Mouse (Mus musculus): ENCODE measurements around the gene Plxna3.

Gene Plxna3

GRCm38 (mm10) chrX:74367512-74367911 lies 38.6 kb downstream of the Plxna3 start:
- CTCF ChIA-PET = interaction anchor here (0.6 kb wide), 1 partner anchor 466 kb away, joined by 4 read pairs; no protein-coding TSS in a partner anchor

DNA sequence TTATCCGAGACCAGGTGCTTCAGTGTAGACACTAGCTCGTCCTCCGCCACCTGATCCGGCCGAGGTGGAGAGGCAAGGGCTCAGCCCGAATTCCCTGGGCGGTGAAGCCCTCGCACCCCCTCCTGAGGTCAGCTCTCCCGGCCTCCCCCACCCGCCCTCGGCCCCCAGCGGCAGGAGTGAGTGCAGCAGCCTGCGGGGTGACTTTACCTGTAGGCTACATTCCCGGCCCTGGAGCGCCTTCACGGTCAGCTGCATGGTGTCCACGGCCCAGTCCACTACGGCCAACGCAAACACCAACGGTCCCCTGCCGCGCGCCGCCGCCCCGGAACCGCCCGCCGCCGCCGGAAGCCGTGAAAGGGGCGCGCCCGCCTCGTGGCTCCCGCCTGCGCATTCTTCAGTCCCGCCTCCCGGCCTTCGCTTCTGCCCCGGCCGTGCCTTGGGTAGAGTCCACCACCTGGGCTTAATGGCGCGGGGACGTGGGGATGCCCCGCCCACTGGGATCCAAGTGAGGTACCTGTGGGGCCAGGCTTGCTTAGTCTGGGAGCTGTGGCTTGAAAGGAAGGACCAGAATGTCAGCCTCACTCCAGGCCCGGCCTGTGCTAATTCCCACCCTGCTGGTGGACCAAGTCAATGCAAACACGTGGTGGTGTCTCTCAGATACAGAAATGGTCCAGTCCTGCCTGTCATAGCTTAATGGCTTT lies 39.5 kb downstream of the Plxna3 start:
- CTCF ChIA-PET = interaction anchor here (0.6 kb wide), 1 partner anchor 419 kb away, joined by 5 read pairs; no protein-coding TSS in a partner anchor

DNA sequence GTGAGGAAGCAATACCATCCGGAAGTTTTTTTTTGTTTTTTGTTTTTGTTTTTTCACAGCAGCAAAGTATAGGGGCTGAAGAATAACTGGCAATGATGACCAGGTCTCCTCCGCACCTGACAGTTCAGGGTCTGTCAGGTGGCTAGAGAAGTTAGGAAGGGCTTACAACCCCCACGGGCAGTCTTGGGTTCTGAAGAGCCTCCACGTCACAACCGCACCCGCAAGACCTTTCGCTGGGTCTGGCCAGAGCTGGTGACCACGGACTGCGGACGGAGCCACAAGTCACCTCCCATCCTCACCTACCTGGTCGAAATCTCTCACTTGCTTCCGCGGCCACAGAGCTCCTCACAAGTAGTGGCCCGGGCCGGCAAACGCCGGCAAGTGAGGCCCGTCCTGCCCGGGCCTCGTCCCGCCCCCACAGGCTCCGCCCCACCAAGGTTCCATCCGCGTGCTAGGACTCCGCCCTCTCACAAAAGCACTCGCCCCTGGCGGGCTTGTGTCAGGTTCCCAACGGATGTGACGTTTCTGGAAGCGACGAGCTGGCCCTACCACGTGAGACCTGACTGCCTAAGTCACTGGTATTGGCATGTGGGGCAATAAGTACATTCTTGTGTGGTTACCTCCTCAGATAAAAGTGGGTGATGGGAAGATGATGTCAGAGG lies 44.2 kb downstream of the Plxna3 start, which contains the start of the genes Ubl4a and Slc10a3:
Gene Ubl4a, minus strand, starts transcription at position 331 of the 662 bp plus-strand sequence.
Gene Slc10a3, minus strand, starts transcription at position 462 of the 662 bp plus-strand sequence.
- CTCF ChIA-PET = interaction anchor here (0.5 kb wide), 1 partner anchor 19 kb away, joined by 5 read pairs; no protein-coding TSS in a partner anchor

DNA sequence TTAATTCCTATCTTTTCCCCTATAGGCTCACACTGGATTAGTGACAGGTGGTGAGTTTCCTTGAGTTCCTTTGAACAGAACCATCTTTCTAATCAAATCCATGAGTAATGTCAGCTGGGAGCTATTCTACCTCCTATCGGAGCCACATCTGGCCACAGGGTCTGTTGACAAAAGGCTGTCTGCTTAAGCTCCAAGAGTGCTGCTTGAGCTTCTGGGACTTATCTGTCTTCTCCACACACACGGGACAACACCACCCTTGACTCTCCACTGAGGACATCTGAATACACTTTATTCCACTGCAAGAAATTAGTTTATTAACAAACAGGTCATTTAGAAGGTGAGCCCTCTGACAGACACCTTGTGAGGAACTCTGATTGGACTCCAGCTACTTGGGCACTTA lies 55.6 kb downstream of the Plxna3 start:
- CTCF ChIA-PET = no interaction called here

- CTCF ChIA-PET = no interaction called here
Measured at GRCm38 (mm10) chrX:74388153-74388552, 59.3 kb downstream of the Plxna3 start.

GRCm38 (mm10) chrX:74392535-74393443 lies 63.9 kb downstream of the Plxna3 start, which contains the start of the genes Fam3a and Ikbkg:
Gene Fam3a (minus strand): TSS chrX:74393272.
Gene Ikbkg (plus strand): TSS chrX:74393290.
- CTCF ChIA-PET = interaction anchor here (0.7 kb wide), 1 partner anchor 20 kb away, joined by 5 read pairs; the partner anchor contains the start of genes Slc10a3 and Ubl4a
